Mouse (Mus musculus) MEL (cell line): ENCODE measurements around the gene Xylb. TPM values are rescaled to one million over a fixed set of nuclear protein-coding genes. Genes with fewer than 3 reads are reported as not detected.

Experiments
- DNase-seq: peaks from one replicate; pipeline ENCODE4 v3.0.0; 2011; ENCODE audit warnings: low read depth, low spot score
- H3K27ac ChIP-seq: 2 replicates; pipeline ENCODE4 v1.5.1; 2012; ENCODE audit warnings: low read depth, mild to moderate bottlenecking, control low read depth, low read length, moderate library complexity; ENCODE audit not compliant: control insufficient read depth
- H3K27me3 ChIP-seq, 2 experiments: fragments of 150-350 bp in 1 of 2; sonication (generic) in 1 of 2; 2 replicates each; pipeline ENCODE4 v1.6.1; 2012; ENCODE audit warnings: low read length in 2 of 2, mild to moderate bottlenecking in 2 of 2, improper control_type of control experiment in 1 of 2, moderate library complexity in 1 of 2; ENCODE audit not compliant: insufficient read depth in 2 of 2, control insufficient read depth in 1 of 2
- H3K36me3 ChIP-seq, 2 experiments: 2 replicates each; pipeline ENCODE4 v1.6.1; 2012 to 2014; ENCODE audit warnings: low read length in 2 of 2, improper control_type of control experiment in 1 of 2, inconsistent platforms in 1 of 2, mild to moderate bottlenecking in 1 of 2; ENCODE audit not compliant: insufficient read depth in 2 of 2, control insufficient read depth in 1 of 2
- H3K4me1 ChIP-seq, 2 experiments: fragments of 150-350 bp in 1 of 2; sonication (generic) in 1 of 2; 2 replicates each; pipeline ENCODE4 v1.6.1; 2012; ENCODE audit warnings: low read length in 2 of 2, improper control_type of control experiment in 1 of 2, mild to moderate bottlenecking in 1 of 2; ENCODE audit not compliant: insufficient read depth in 2 of 2, control insufficient read depth in 1 of 2
- H3K4me3 ChIP-seq, 2 experiments: fragments of 150-350 bp in 1 of 2; sonication (generic) in 1 of 2; 2 replicates each; pipeline ENCODE4 v1.5.1; 2012; ENCODE audit warnings: low read depth in 2 of 2, low read length in 2 of 2, mild to moderate bottlenecking in 2 of 2, moderate library complexity in 2 of 2, control low read depth in 1 of 2, improper control_type of control experiment in 1 of 2; ENCODE audit not compliant: control insufficient read depth in 1 of 2, insufficient read depth in 1 of 2
- H3K79me2 ChIP-seq: 2 replicates; pipeline ENCODE4 v1.6.1; 2012; ENCODE audit warnings: mild to moderate bottlenecking, low read length, moderate library complexity; ENCODE audit not compliant: control insufficient read depth, poor library complexity, insufficient read depth
- H3K9ac ChIP-seq: 2 replicates; pipeline ENCODE4 v1.6.1; 2012; ENCODE audit warnings: low read depth, mild to moderate bottlenecking, control low read depth, low read length, moderate library complexity; ENCODE audit not compliant: control insufficient read depth, poor library complexity, severe bottlenecking
- H3K9me3 ChIP-seq: fragments of 150-350 bp; sonication (generic); replicated peaks from 2 replicates; pipeline ENCODE4 v1.6.1; 2012; ENCODE audit warnings: mild to moderate bottlenecking, low read length, improper control_type of control experiment, moderate library complexity; ENCODE audit not compliant: insufficient read depth
- CHD1 ChIP-seq: IDR thresholded peaks from 2 replicates; pipeline ENCODE4 v1.6.1; 2012; ENCODE audit warnings: low read depth, mild to moderate bottlenecking, inconsistent platforms, low read length, improper control_type of control experiment
- EP300 ChIP-seq, 2 experiments: IDR thresholded peaks; 2 replicates each; pipeline ENCODE4 v1.6.1; 2011; ENCODE audit warnings: improper control_type of control experiment in 2 of 2, low read length in 2 of 2, low read depth in 1 of 2, mild to moderate bottlenecking in 1 of 2
- ETS1 ChIP-seq: IDR thresholded peaks from 2 replicates; pipeline ENCODE4 v1.6.1; 2012; ENCODE audit warnings: low read depth, mild to moderate bottlenecking, inconsistent platforms, low read length, improper control_type of control experiment, moderate library complexity
- KAT2A ChIP-seq: conservative IDR thresholded peaks from 2 replicates; pipeline ENCODE4 v1.6.1; 2012; ENCODE audit warnings: low read depth, low read length, improper control_type of control experiment, inconsistent platforms
- MAX ChIP-seq: IDR thresholded peaks from 2 replicates; pipeline ENCODE4 v1.6.1; 2011; ENCODE audit warnings: low read length, improper control_type of control experiment
- MEF2A ChIP-seq: IDR thresholded peaks from 2 replicates; pipeline ENCODE4 v1.6.1; 2014; ENCODE audit warnings: low read depth, mild to moderate bottlenecking, inconsistent platforms, low read length, improper control_type of control experiment; ENCODE audit not compliant: poor library complexity, insufficient replicate concordance, severe bottlenecking; ENCODE audit errors: extremely low read depth
- MXI1 ChIP-seq: IDR thresholded peaks from 2 replicates; pipeline ENCODE4 v1.6.1; 2011; ENCODE audit warnings: mild to moderate bottlenecking, low read depth, low read length, improper control_type of control experiment
- MYB ChIP-seq: IDR thresholded peaks from 2 replicates; pipeline ENCODE4 v1.6.1; 2011; ENCODE audit warnings: mild to moderate bottlenecking, low read depth, low read length, improper control_type of control experiment
- NRF1 ChIP-seq: IDR thresholded peaks from 2 replicates; pipeline ENCODE4 v1.6.1; 2014; ENCODE audit warnings: low read depth, mild to moderate bottlenecking, inconsistent platforms, low read length, improper control_type of control experiment, moderate library complexity; ENCODE audit not compliant: poor library complexity, insufficient read depth, severe bottlenecking
- POLR2A ChIP-seq, 2 experiments: IDR thresholded peaks; 2 replicates each; pipeline ENCODE4 v1.6.1; 2011 to 2012; ENCODE audit warnings: low read length in 2 of 2, mild to moderate bottlenecking in 2 of 2, control low read depth in 1 of 2, improper control_type of control experiment in 1 of 2, low read depth in 1 of 2, moderate library complexity in 1 of 2; ENCODE audit not compliant: control insufficient read depth in 1 of 2, insufficient read depth in 1 of 2, poor library complexity in 1 of 2
- POLR2AphosphoS5 ChIP-seq: IDR thresholded peaks from 2 replicates; pipeline ENCODE4 v1.6.1; 2012; ENCODE audit warnings: low read depth, borderline replicate concordance, mild to moderate bottlenecking, inconsistent platforms, low read length, moderate library complexity, mixed read lengths
- RAD21 ChIP-seq: IDR thresholded peaks from 2 replicates; pipeline ENCODE4 v1.6.1; 2011; ENCODE audit warnings: mild to moderate bottlenecking, low read depth, low read length, improper control_type of control experiment
- SMC3 ChIP-seq: IDR thresholded peaks from 2 replicates; pipeline ENCODE4 v1.6.1; 2011; ENCODE audit warnings: low read depth, low read length, improper control_type of control experiment
- TAL1 ChIP-seq: IDR thresholded peaks from 2 replicates; pipeline ENCODE4 v1.6.1; 2012; ENCODE audit warnings: mild to moderate bottlenecking, inconsistent platforms, low read length, moderate library complexity, mixed read lengths
- TBP ChIP-seq: IDR thresholded peaks from 2 replicates; pipeline ENCODE4 v1.8.0; 2011; ENCODE audit warnings: low read depth, low read length, improper control_type of control experiment
- TCF12 ChIP-seq: IDR thresholded peaks from 2 replicates; pipeline ENCODE4 v1.6.1; 2014; ENCODE audit warnings: low read depth, mild to moderate bottlenecking, inconsistent platforms, low read length, improper control_type of control experiment, moderate library complexity
- UBTF ChIP-seq: IDR thresholded peaks from 2 replicates; pipeline ENCODE4 v1.6.1; 2012; ENCODE audit warnings: low read depth, mild to moderate bottlenecking, inconsistent platforms, low read length, improper control_type of control experiment, moderate library complexity, borderline replicate concordance; ENCODE audit not compliant: insufficient read depth
- USF2 ChIP-seq, 2 experiments: IDR thresholded peaks; 2 replicates each; pipeline ENCODE4 v1.6.1; 2011 to 2012; ENCODE audit warnings: improper control_type of control experiment in 2 of 2, low read length in 2 of 2, borderline replicate concordance in 1 of 2, inconsistent platforms in 1 of 2, low read depth in 1 of 2, mild to moderate bottlenecking in 1 of 2; ENCODE audit not compliant: insufficient read depth in 1 of 2
- ZC3H11A ChIP-seq: IDR thresholded peaks from 2 replicates; pipeline ENCODE4 v1.6.1; 2012; ENCODE audit warnings: low read depth, mild to moderate bottlenecking, inconsistent platforms, low read length, improper control_type of control experiment
- polyA plus RNA-seq, 2 experiments: library from polyadenylated mRNA; stranded (reverse) in 1 of 2; unstranded in 1 of 2; fragments of >175 nt in 1 of 2; fragments of >200 nt in 1 of 2; gene quantifications; 2 replicates each; pipeline versions ENCODE4 v1.2.1 to v1.2.4; 2012; ENCODE audit warnings: low replicate concordance in 2 of 2, low read depth in 1 of 2; ENCODE audit not compliant: insufficient read length in 2 of 2, insufficient read depth in 1 of 2, missing spikeins in 1 of 2
- total RNA-seq: library from RNA; depleted of rRNA; stranded (reverse); fragments of 300-350 nt; gene quantifications from 2 replicates; pipeline ENCODE4 v1.2.3, GENCODE M21; 2012

Gene Xylb
- total and polyA plus RNA-seq, 3 experiments = 3.8 to 12.9 TPM; not detected in 1

DNA sequence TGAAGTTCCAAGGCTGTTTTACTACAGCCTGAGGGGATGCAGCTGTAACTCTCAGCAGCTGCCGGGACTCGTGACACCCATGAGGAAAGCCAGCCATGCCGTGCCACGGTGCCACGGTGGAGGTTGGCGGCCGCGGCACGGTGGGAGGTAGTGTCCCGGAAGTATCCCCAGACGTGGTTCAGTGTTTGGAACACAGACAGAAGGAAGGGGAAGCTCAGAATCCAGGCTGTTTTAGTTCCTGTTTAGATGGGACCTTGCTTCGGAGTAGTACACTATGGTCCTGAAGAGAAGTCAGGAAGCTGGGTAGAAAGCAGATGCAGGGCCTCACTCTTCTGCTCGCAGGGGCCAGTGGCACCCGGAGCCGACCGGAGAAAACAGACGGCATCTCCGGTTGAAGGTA is 60.8 kb downstream of the Xylb start:
- no peak overlapping the region for H3K27ac ChIP-seq
- H3K4me3 ChIP-seq = no peak overlapping the region
- DNase-seq = no peak
- no peaks in the 10 kb centered on the region for H3K4me1 ChIP-seq
- H3K9ac ChIP-seq = no peak overlapping the region
- H3K36me3 ChIP-seq = no peaks in the 10 kb centered on the region
- H3K79me2 ChIP-seq = no peaks in the 10 kb centered on the region
- H3K9me3 ChIP-seq = no peaks in the 10 kb centered on the region
- no peaks in the 10 kb centered on the region; a peak in 1 of 4 replicates for H3K27me3 ChIP-seq
- TF ChIP-seq KAT2A (no peak), USF2 (IDR thresholded peaks at IDR 0.05; ENCODE audit: borderline replicate concordance in 1 of 2, insufficient read depth in 1 of 2, low read depth in 1 of 2, low read length in 2 of 2) (no peak), TAL1 (no peak), RAD21 (no peak), SMC3 (no peak), MYB (no peak), ETS1 (no peak)

DNA sequence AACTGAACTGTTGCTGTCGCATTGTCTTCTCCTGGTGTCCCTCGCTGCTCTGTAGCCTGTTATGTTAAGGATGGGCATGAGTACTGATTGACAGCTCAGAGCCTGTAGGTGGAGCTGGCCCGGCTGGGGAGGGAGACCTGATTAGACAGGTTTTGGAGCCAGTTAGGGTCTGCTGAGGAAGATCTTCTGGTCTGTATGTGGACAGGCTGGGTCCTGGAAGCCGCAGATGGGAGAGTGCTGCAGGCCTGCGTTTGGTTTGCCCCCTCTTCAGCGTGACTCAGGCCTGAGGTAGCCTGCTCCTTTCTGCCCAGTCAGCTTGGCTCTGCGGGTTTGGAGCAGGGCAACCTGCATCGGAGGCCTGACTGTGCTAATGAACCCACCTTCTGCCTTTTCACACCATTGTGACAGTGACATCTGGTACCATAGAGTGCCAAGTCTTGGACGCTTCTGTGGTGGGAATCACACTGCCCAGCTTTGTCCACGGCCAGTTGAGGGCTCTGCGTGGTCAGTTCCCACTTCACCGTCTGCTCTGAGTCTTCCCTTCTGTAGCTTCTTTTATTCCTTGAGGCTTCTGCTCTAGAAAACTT is 62.8 kb downstream of the Xylb start:
- TF ChIP-seq POLR2AphosphoS5 = no peak
- TF ChIP-seq SMC3 = no peak
- TF ChIP-seq POLR2A (IDR thresholded peaks at IDR 0.05; ENCODE audit: control insufficient read depth in 1 of 2, insufficient read depth in 1 of 2, low read depth in 1 of 2, low read length in 2 of 2, poor library complexity in 1 of 2) = no peak
- no peak for TF ChIP-seq TCF12
- Histone ChIP-seq H3K4me3 (no peak overlapping the region), H3K9ac (no peak overlapping the region), H3K27me3 (no peaks in the 10 kb centered on the region), H3K4me1 (no peaks in the 10 kb centered on the region), H3K79me2 (no peaks in the 10 kb centered on the region), H3K9me3 (no peaks in the 10 kb centered on the region), H3K36me3 (no peaks in the 10 kb centered on the region), H3K27ac (no peak overlapping the region)
- DNase-seq = no peak

DNA sequence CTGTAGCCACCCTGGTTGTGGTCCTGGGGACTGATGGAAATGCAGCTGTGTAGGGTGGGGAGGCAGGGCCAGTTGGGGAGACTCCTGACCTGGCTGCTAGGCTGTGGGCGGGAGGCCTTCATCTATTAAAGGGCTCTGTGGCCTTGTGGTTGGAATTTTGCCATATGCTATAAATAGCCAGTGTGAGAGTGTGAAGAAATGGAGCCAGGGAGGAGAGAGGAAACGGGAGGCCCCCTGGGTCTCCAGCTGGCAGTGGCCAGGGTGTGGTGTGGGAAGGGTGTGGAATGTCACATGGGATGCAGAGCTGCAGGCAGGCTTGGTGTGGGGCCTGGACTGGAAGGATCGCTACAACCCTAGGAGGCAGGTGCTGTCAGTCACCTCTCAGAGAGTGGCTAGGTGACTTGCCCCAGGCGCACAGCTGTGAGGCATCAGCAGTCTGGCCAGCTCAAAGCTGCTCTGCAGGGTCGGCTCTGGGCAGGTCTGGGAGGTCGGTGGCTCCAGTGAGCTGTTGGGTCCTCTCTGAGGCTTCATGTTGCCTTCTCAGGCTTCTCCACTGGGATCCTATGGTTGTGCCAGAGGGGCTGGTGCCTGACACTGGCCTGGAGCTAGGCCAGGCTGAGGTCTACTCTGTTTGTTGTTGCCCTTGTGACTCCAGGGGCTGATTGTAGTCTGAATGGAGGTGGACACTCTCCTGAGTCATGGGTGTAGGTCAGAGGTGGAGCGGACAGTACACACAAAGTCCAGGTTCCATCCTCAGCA is 68.2 kb downstream of the Xylb start:
- H3K9me3 ChIP-seq = no peaks in the 10 kb centered on the region
- DNase-seq = no peak
- H3K79me2 ChIP-seq = no peaks in the 10 kb centered on the region
- no peak overlapping the region for H3K4me3 ChIP-seq
- TF ChIP-seq MAX (no peak), UBTF (no peak), CHD1 (no peak), ZC3H11A (no peak), NRF1 (no peak), MXI1 (no peak), EP300 (IDR thresholded peaks at IDR 0.05; ENCODE audit: low read depth in 1 of 2, low read length in 2 of 2) (no peak), MEF2A (no peak), TBP (no peak), KAT2A (no peak), POLR2A (IDR thresholded peaks at IDR 0.05; ENCODE audit: control insufficient read depth in 1 of 2, insufficient read depth in 1 of 2, low read depth in 1 of 2, low read length in 2 of 2, poor library complexity in 1 of 2) (no peak)
- TF ChIP-seq, all 39 proteins: peak for 0
- Histone ChIP-seq H3K36me3 (no peaks in the 10 kb centered on the region), H3K27me3 (no peaks in the 10 kb centered on the region), H3K9ac (no peak overlapping the region), H3K27ac (no peak overlapping the region), H3K4me1 (no peaks in the 10 kb centered on the region)
